Mouse (Mus musculus) megakaryocyte, embryonic 14.5 days (primary cell): Measurements from ENCODE around the gene Itgb5.

Experiments
- FLI1 ChIP-seq: IDR thresholded peaks from 2 replicates; pipeline ENCODE4 v1.6.1; 2012; ENCODE audit warnings: low read length, inconsistent platforms, mixed read lengths
- GATA1 ChIP-seq: IDR thresholded peaks from 3 replicates; pipeline ENCODE4 v1.6.1; 2012; ENCODE audit warnings: mixed read lengths, low read length, inconsistent platforms, borderline replicate concordance

DNA sequence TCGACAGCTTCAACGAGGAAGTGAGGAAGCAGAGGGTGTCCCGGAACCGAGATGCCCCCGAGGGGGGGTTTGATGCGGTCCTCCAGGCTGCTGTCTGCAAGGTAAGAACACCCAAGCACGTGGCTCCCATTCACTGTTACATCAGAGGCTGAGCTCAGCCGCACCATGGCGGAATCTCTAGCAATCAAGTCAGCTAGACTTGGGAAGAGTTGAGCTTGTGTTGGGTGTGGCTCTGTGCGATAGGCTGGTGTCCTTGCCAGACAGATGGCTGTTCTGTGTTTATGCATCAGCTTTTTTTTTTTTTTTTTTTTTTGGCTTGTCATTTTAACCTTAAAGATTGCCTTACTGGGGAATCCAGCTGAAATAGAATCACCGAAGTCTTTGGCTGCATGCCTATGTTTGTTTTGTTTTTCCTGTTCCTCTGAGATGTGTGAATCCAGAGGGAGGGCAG, 55.6 kb downstream of the Itgb5 start:
- TF ChIP-seq GATA1 (no peak), FLI1 (no peak)
